Mouse (Mus musculus) retina, embryonic 14.5 days (tissue): ENCODE data around the gene Ccm2l.

Experiments used
- DNase-seq: peaks from one replicate; pipeline ENCODE4 v3.0.0-alpha.2; 2015; ENCODE audit warnings: low spot score

Ccm2l gene

DNA sequence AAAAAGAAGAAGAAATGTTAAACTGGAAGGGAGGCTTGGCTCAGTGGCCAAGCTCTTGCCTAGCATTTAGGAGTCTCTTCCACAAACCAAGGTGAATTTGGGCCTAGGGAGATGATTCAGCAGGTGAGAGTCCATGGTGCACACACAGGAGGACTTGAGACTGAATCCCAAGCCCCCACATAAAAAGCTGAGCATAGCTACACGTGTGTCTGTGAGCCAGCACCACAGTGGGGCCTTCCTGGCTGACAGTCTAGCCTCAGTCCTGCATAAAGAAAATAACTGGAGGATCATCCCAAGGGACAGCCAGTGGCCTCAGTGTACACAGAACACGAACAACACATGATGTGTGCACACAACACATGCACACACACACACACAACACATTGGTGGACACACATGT, 23.6 kb downstream of the Ccm2l start:
- no peak for DNase-seq

- DNase-seq: no peak
Measured at GRCm38 (mm10) chr2:153090551-153091165, 24.9 kb downstream of the Ccm2l start.

DNA sequence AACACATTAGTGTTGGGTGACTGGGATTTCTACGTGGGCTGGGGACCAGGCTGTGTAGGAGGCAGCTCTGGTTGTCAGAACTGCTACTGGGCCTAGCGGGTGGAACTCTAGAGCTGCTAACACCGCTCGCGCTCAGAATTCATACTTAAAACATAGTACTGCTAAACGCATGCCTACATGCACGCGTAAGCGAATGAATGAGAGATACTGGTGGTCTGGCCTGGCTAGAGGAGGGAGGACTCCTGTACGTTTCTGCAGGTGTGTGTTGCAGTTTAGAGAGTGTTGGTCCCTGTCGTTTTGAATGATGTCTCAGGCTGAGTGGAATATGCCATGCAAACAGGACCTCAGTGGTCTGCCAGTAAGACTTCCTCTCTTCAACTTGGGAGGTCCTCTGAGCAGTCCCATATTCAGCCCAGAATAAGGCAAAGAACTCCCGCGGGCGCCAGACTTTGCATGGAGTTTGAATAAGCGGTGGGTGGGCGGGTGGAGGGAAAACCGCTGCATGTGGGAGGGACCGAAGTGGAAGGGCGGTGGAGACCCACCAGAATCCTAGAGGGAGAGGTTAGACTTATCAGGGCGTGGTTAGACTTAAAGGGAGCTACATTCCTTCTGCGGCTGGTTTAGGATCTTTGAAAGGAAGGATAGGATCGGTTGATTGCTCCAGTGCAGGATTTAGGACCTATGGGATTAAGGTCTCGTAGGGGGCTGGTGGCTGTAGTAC, 41.5 kb downstream of the Ccm2l start:
- DNase-seq: peak; percentile 45

GRCm38 (mm10) chr2:153107802-153108201, 42.0 kb downstream of the Ccm2l start:
- DNase-seq: no peak

- DNase-seq: peak; percentile 63
Measured at GRCm38 (mm10) chr2:153108313-153109264, 42.8 kb downstream of the Ccm2l start, which contains the start of gene Hck. Hck (plus strand) TSS chr2:153108468.

GRCm38 (mm10) chr2:153109596-153109995, 43.8 kb downstream of the Ccm2l start:
- no peak for DNase-seq

GRCm38 (mm10) chr2:153111298-153111697, 45.5 kb downstream of the Ccm2l start:
- no peak for DNase-seq

GRCm38 (mm10) chr2:153115679-153116081, 49.9 kb downstream of the Ccm2l start:
- no peak for DNase-seq

DNA sequence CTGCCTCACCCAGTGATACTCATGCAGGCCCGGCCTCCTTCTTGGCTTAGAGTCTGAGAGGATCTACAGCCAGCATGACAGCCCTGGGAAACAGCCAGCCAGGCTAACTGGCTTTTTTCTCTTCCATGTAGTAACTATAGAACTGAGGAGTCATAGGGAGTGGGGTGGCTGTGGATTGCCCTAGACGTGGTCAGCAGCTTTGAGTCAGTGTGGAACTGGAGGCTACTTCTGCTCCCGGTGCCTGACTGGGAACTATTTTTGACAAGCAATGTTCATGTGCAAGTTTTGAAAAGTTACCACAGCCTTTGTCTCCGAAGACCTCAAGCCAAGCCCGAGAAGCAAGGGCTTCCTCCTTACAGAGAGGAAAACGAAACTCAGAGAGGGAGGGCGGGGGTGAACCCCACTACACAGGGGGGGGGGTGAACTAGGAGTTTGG, 51.3 kb downstream of the Ccm2l start:
- no peak for DNase-seq

DNA sequence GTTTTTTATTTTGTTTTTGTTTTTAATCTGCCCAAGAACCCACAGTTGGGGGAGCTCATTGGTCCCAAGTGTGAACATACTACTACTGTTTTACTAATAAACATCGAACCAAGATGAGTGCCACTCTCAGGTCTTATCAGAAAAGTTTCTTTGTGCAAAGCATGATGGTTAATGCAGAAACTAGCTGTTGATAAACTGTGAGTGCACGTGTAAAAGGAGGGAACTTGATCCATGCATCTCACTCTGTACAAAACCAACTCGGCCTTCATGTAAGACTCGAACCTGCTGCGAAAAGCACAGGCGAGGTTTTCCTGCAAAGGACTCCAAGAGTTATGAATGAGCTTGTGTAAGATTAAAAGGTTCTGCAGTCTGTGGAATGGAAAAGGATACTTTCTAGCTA, 53.7 kb downstream of the Ccm2l start:
- DNase-seq: no peak

GRCm38 (mm10) chr2:153120126-153120525, 54.4 kb downstream of the Ccm2l start:
- no peak for DNase-seq

GRCm38 (mm10) chr2:153121821-153122615, 56.3 kb downstream of the Ccm2l start:
- no peak for DNase-seq

DNA sequence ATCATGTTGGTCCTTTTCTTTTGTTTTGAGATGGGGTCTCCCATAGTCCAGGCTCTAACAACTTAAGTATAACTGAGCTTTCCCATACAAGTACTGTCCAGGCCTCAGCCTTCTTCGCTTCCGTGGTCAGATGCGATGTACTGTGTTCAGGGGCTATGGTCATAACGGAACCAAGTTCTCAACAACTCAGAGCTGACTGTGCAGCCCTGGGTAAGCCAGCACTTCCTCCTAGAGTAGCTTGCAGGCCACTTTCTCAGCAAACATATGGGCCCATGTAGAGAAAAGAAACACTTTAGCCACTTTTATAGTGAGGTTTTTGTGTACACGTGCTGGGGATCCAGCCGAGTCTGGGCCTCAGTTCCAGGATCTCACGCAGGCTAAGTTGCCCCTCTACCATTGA, 56.9 kb downstream of the Ccm2l start:
- no peak for DNase-seq

DNA sequence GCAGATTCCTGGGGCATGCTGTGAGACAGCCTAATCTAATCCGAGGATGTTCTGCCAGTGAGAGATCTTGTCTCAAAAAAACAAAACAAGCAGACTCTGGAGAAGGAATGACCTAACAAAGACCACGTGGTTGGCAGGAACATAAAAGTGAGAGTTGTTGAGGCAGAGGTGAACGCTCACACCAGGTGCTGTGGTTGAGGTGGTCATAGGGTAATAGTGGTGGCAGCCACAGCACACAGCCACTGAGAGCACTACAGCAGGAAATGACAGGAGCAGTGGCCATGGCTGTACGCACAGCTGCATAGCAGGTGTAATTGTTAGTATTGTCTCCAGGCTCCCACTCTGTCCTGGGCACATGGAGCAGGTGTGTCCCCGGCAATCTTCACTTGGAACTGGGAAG, 60.1 kb downstream of the Ccm2l start:
- DNase-seq: no peak

DNA sequence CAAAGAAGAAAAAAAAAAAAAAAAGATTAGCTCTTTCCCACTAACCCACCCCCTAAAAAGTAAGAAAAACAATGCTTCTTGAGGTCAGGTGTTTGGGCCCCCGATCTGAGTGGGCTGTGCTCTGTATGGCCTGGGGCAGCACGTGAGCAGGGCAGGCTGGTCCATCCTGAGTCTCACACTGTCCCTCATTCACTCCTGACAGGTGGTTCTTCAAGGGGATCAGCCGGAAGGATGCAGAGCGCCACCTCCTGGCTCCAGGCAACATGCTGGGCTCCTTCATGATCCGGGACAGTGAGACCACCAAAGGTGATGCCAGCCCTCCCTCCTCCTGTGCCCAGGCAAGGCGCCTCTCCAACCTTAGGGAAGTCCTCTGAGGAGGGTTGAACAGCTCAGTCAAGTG, 65.3 kb downstream of the Ccm2l start:
- peak; percentile 53 for DNase-seq
